Mouse (Mus musculus) heart, postnatal 0 days (tissue): ENCODE results near the gene Rps6ka4. TPM values are rescaled to one million over a fixed set of nuclear protein-coding genes. Genes with fewer than 3 reads are reported as not detected.

Experiments used
- ATAC-seq: fragments of 200-750 bp; cut with Nextera tagmentation; 2 replicates; pipeline ENCODE4 v1.8.0; 2017; ENCODE audit warnings: low read depth, moderate number of reproducible peaks, moderate library complexity; ENCODE audit not compliant: insufficient read depth
- DNase-seq: peaks from one replicate; pipeline ENCODE4 v3.0.0-alpha.2; 2016; ENCODE audit warnings: low spot score
- H3K27ac ChIP-seq: fragments of 300-500 bp; sonication (generic); 2 replicates; pipeline ENCODE4 v1.5.1; 2014; ENCODE audit warnings: low read depth, mild to moderate bottlenecking
- H3K27me3 ChIP-seq: fragments of 300-500 bp; sonication (generic); 2 replicates; pipeline ENCODE4 v1.6.1; 2014; ENCODE audit warnings: low read length, mixed read lengths; ENCODE audit not compliant: control insufficient read depth, insufficient read depth
- H3K36me3 ChIP-seq: fragments of 300-500 bp; sonication (generic); replicated peaks from 2 replicates; pipeline ENCODE4 v1.6.1; 2014; ENCODE audit warnings: low read length, mixed read lengths; ENCODE audit not compliant: control insufficient read depth, insufficient read depth
- H3K4me1 ChIP-seq: fragments of 300-500 bp; sonication (generic); 2 replicates; pipeline ENCODE4 v1.6.1; 2014; ENCODE audit warnings: antibody characterized with exemption; ENCODE audit not compliant: control insufficient read depth, insufficient read depth
- H3K4me2 ChIP-seq: fragments of 300-500 bp; sonication (generic); 2 replicates; pipeline ENCODE4 v1.6.1; 2014; ENCODE audit warnings: low read depth, mild to moderate bottlenecking, low read length, moderate library complexity
- H3K4me3 ChIP-seq: fragments of 300-500 bp; sonication (generic); 2 replicates; pipeline ENCODE4 v1.5.1; 2014; ENCODE audit warnings: low read depth, low read length
- H3K9ac ChIP-seq: fragments of 300-500 bp; sonication (generic); replicated peaks from 2 replicates; pipeline ENCODE4 v1.6.1; 2014; ENCODE audit warnings: low read depth, low read length, mixed read lengths
- H3K9me3 ChIP-seq: fragments of 300-500 bp; sonication (generic); replicated peaks from 2 replicates; pipeline ENCODE4 v1.6.1; 2016; ENCODE audit warnings: low read length; ENCODE audit not compliant: control insufficient read depth
- CTCF ChIP-seq: IDR thresholded peaks from 2 replicates; pipeline ENCODE4 v1.5.1; 2016; ENCODE audit warnings: antibody characterized with exemption, control low read depth, low read depth
- EP300 ChIP-seq: IDR thresholded peaks from 2 replicates; pipeline ENCODE4 v1.6.1; 2016; ENCODE audit warnings: antibody characterized with exemption, low read depth
- WGBS: fragments of 180-500 bp; shearing (Covaris S2); extraction: QIAGEN DNeasy Blood & Tissue Kit; methylation state at CpG from one replicate; pipeline ENCODE4 v1.1.7; 2014; 5-methylcytosine and 5-hydroxymethylcytosine counted together
- polyA plus RNA-seq: library from polyadenylated mRNA; unstranded; fragments of >200 nt; fragmentation: Nextera tagmentation; extraction: Ambion mirVana; gene quantifications from 2 replicates; pipeline ENCODE4 v1.2.1, GENCODE M21; 2015
- total RNA-seq: library from RNA; depleted of rRNA; stranded (reverse); fragments of >200 nt; gene quantifications from 2 replicates; pipeline ENCODE4 v1.2.3, GENCODE M21; 2014; ENCODE audit warnings: low replicate concordance

Rps6ka4 gene
- total and polyA plus RNA-seq, 2 experiments from 2014 or later = 13.4 to 16.6 TPM

- Histone ChIP-seq H3K27me3 (peaks cover 58% of the 10 kb centered on the region), H3K4me1 (peaks cover 4% of the 10 kb centered on the region; the same call in 1 of the 2 replicates), H3K4me3 (no peak overlapping the region), H3K4me2 (no peak overlapping the region), H3K27ac (no peak overlapping the region), H3K9ac (no peak overlapping the region), H3K9me3 (no peaks in the 10 kb centered on the region), H3K36me3 (no peaks in the 10 kb centered on the region)
- DNase-seq (no peak), ATAC-seq (no peak)
- WGBS = 76% methylated on average over 23 of the region's 23 CpGs
- no peak for TF ChIP-seq CTCF
- no peak for TF ChIP-seq EP300
Observed at GRCm38 (mm10) chr19:6849506-6850068, 9.2 kb upstream of the Rps6ka4 start.

- no peak; the same call in 1 of the 2 replicates for ATAC-seq
- H3K36me3 ChIP-seq = no peaks in the 10 kb centered on the region
- peaks cover 55% of the 10 kb centered on the region for H3K27me3 ChIP-seq
- peak overlapping the region; percentile 39 for H3K4me2 ChIP-seq
- no peaks in the 10 kb centered on the region for H3K9me3 ChIP-seq
- WGBS = 8% methylated on average over 31 of the region's 31 CpGs
- H3K4me3 ChIP-seq = 0 out of 2 replicates have a peak overlapping the region, but pooled peaks have one; percentile 8
- no peak overlapping the region for H3K27ac ChIP-seq
- no peak for DNase-seq
- H3K4me1 ChIP-seq = peaks cover 4% of the 10 kb centered on the region; the same call in 1 of the 2 replicates
- TF ChIP-seq EP300 = no peak
- TF ChIP-seq CTCF = no peak
- no peak overlapping the region for H3K9ac ChIP-seq
Observed at GRCm38 (mm10) chr19:6847841-6848517, 7.5 kb upstream of the Rps6ka4 start.

DNA sequence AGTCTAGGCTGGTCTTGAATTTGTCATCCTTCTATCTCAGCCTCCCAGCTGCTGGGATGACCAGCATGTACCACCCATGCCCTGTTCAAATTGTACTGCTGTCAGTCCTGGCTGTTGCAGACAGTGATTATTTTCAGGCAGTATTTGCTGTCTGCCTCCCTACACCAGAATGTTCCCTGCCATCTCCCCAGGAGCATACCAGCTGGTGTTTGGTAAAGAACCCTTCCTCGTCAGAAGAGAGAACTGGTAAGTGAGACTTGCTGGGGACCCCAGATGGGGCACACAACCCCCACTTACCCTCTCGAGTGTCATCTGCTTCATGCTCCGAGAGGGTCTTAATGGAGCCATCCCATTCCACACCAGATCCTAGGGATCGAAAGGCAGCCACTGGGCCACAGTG, 5.6 kb upstream of the Rps6ka4 start:
- DNase-seq = no peak
- Histone ChIP-seq H3K4me2 (no peak overlapping the region), H3K9ac (no peak overlapping the region), H3K36me3 (no peaks in the 10 kb centered on the region), H3K4me1 (peaks cover 6% of the 10 kb centered on the region; the same call in 1 of the 2 replicates), H3K4me3 (no peak overlapping the region), H3K9me3 (no peaks in the 10 kb centered on the region), H3K27me3 (peaks cover 55% of the 10 kb centered on the region), H3K27ac (no peak overlapping the region)
- no peak for TF ChIP-seq EP300
- TF ChIP-seq CTCF = no peak
- WGBS = 75% methylated on average over 4 of the region's 4 CpGs
- no peak for ATAC-seq

DNA sequence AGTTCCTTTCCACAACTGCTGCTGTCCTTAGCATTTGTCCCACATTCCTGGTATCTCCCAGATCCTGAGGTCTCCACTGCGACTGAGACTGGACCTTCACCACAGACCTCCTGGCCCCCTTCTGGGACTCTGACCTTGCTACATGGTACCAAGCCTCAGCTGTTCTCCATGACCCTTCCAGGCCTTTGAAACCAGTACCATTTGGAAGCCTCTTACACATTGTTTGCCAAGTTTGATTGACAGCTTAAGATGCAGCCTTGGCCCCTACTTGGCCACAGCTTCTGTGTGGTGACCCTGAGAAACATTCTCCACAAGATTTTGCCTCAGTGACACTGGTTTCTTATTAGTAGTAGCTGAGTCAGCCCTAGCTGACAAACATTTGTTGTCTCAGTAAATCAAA, 1.9 kb upstream of the Rps6ka4 start:
- ATAC-seq (no peak), DNase-seq (no peak)
- TF ChIP-seq CTCF (no peak), EP300 (no peak)
- peaks cover 7% of the 10 kb centered on the region; the same call in 1 of the 2 replicates for H3K36me3 ChIP-seq
- no peaks in the 10 kb centered on the region for H3K9me3 ChIP-seq
- H3K27ac ChIP-seq = no peak overlapping the region
- H3K4me2 ChIP-seq = no peak overlapping the region
- 82% methylated on average over 1 of the region's 1 CpGs for WGBS
- H3K4me1 ChIP-seq = peaks cover 15% of the 10 kb centered on the region; the same call in 1 of the 2 replicates
- no peak overlapping the region for H3K4me3 ChIP-seq
- H3K9ac ChIP-seq = no peak overlapping the region
- peaks cover 25% of the 10 kb centered on the region for H3K27me3 ChIP-seq

- Histone ChIP-seq H3K9ac (no peak overlapping the region), H3K27me3 (peaks cover 13% of the 10 kb centered on the region), H3K4me1 (peaks cover 15% of the 10 kb centered on the region; the same call in 1 of the 2 replicates), H3K27ac (no peak overlapping the region), H3K4me3 (no peak overlapping the region), H3K9me3 (no peaks in the 10 kb centered on the region), H3K36me3 (peaks cover 17% of the 10 kb centered on the region), H3K4me2 (no peak overlapping the region)
- no peak for DNase-seq
- no peak for ATAC-seq
- TF ChIP-seq CTCF = no peak
- 25% methylated on average over 3 of the region's 3 CpGs for WGBS
Observed at GRCm38 (mm10) chr19:6841292-6841597, 809 bp upstream of the Rps6ka4 start.
